Mouse (Mus musculus): ENCODE measurements at regions not wholly inside any gene's neighbourhood (a gene's known extent, or its start where the extent isn't known, plus 50 kb on each side); places are given as distances from the start of the nearest gene placed in this dataset.

GRCm38 (mm10) chr1:35931056-35931455 lies 137.1 kb upstream of the Hs6st1 start:
- Histone ChIP-seq H3K27ac (ENCODE audit: insufficient read depth, low read depth, low read length) (no peak overlapping the region), H3K4me3 (ENCODE audit: low read depth, low read length) (no peak overlapping the region), H3K27me3 (ENCODE audit: control insufficient read depth, insufficient read depth, low read length) (no peaks in the 10 kb centered on the region), H3K36me3 (ENCODE audit: control insufficient read depth, insufficient read depth, low read length) (no peaks in the 10 kb centered on the region), H3K4me1 (ENCODE audit: control insufficient read depth, insufficient read depth, insufficient read length, low read length) (peaks cover 10% of the 10 kb centered on the region; the same call in 1 of the 2 replicates)
- WGBS, result 30% methylated on average over 7 of the region's 7 CpGs
- no peak for TF ChIP-seq CTCF (IDR thresholded peaks at IDR 0.05; ENCODE audit: extremely low read depth, insufficient read length, insufficient replicate concordance, low read depth, low read length)
- no peak for TF ChIP-seq POLR2A (IDR thresholded peaks at IDR 0.05; ENCODE audit: low read depth, low read length)

GRCm38 (mm10) chr1:35933511-35933910 lies 134.7 kb upstream of the Hs6st1 start:
- no peak overlapping the region for H3K4me3 ChIP-seq (ENCODE audit: low read depth, low read length)
- 83% methylated on average over 7 of the region's 7 CpGs for WGBS
- no peaks in the 10 kb centered on the region for H3K27me3 ChIP-seq (ENCODE audit: control insufficient read depth, insufficient read depth, low read length)
- H3K27ac ChIP-seq (ENCODE audit: insufficient read depth, low read depth, low read length), result no peak overlapping the region
- TF ChIP-seq CTCF (IDR thresholded peaks at IDR 0.05; ENCODE audit: extremely low read depth, insufficient read length, insufficient replicate concordance, low read depth, low read length) (no peak), POLR2A (IDR thresholded peaks at IDR 0.05; ENCODE audit: low read depth, low read length) (no peak)
- peaks cover 10% of the 10 kb centered on the region for H3K4me1 ChIP-seq (ENCODE audit: control insufficient read depth, insufficient read depth, insufficient read length, low read length)
- H3K36me3 ChIP-seq (ENCODE audit: control insufficient read depth, insufficient read depth, low read length), result no peaks in the 10 kb centered on the region

- 68% methylated on average over 7 of the region's 7 CpGs for WGBS
- 0 out of 2 replicates have a peak overlapping the region, but pooled peaks have one; percentile 10 for H3K27ac ChIP-seq (ENCODE audit: insufficient read depth, low read depth, low read length)
- no peak for TF ChIP-seq CTCF (IDR thresholded peaks at IDR 0.05; ENCODE audit: extremely low read depth, insufficient read length, insufficient replicate concordance, low read depth, low read length)
- no peak for TF ChIP-seq POLR2A (IDR thresholded peaks at IDR 0.05; ENCODE audit: low read depth, low read length)
- no peaks in the 10 kb centered on the region for H3K27me3 ChIP-seq (ENCODE audit: control insufficient read depth, insufficient read depth, low read length)
- H3K4me3 ChIP-seq (ENCODE audit: low read depth, low read length), result no peak overlapping the region
- peaks cover 10% of the 10 kb centered on the region for H3K4me1 ChIP-seq (ENCODE audit: control insufficient read depth, insufficient read depth, insufficient read length, low read length)
- H3K36me3 ChIP-seq (ENCODE audit: control insufficient read depth, insufficient read depth, low read length), result no peaks in the 10 kb centered on the region
These were observed 133.0 kb upstream of the Hs6st1 start for GRCm38 (mm10) chr1:35935099-35935651.

- Histone ChIP-seq H3K27me3 (ENCODE audit: control insufficient read depth, insufficient read depth, low read length) (no peaks in the 10 kb centered on the region), H3K4me3 (ENCODE audit: low read depth, low read length) (no peak overlapping the region), H3K36me3 (ENCODE audit: control insufficient read depth, insufficient read depth, low read length) (no peaks in the 10 kb centered on the region), H3K4me1 (ENCODE audit: control insufficient read depth, insufficient read depth, insufficient read length, low read length) (peaks cover 8% of the 10 kb centered on the region), H3K27ac (ENCODE audit: insufficient read depth, low read depth, low read length) (no peak overlapping the region)
- TF ChIP-seq POLR2A (IDR thresholded peaks at IDR 0.05; ENCODE audit: low read depth, low read length) (no peak), CTCF (IDR thresholded peaks at IDR 0.05; ENCODE audit: extremely low read depth, insufficient read length, insufficient replicate concordance, low read depth, low read length) (no peak)
- WGBS, result 53% methylated on average over 5 of the region's 5 CpGs
These were observed 131.7 kb upstream of the Hs6st1 start for GRCm38 (mm10) chr1:35936362-35937093.

- no peaks in the 10 kb centered on the region for H3K27me3 ChIP-seq (ENCODE audit: control insufficient read depth, insufficient read depth, low read length)
- peaks cover 2% of the 10 kb centered on the region for H3K4me1 ChIP-seq (ENCODE audit: control insufficient read depth, insufficient read depth, insufficient read length, low read length)
- no peak overlapping the region for H3K4me3 ChIP-seq (ENCODE audit: low read depth, low read length)
- H3K36me3 ChIP-seq (ENCODE audit: control insufficient read depth, insufficient read depth, low read length), result no peaks in the 10 kb centered on the region
- 52% methylated on average over 2 of the region's 2 CpGs for WGBS
- no peak overlapping the region for H3K27ac ChIP-seq (ENCODE audit: insufficient read depth, low read depth, low read length)
- TF ChIP-seq POLR2A (IDR thresholded peaks at IDR 0.05; ENCODE audit: low read depth, low read length), result no peak
- no peak for TF ChIP-seq CTCF (IDR thresholded peaks at IDR 0.05; ENCODE audit: extremely low read depth, insufficient read length, insufficient replicate concordance, low read depth, low read length)
These were observed 128.0 kb upstream of the Hs6st1 start for GRCm38 (mm10) chr1:35940236-35940635.

- Histone ChIP-seq H3K4me3 (ENCODE audit: low read depth, low read length) (no peak overlapping the region), H3K27ac (ENCODE audit: insufficient read depth, low read depth, low read length) (no peak overlapping the region), H3K27me3 (ENCODE audit: control insufficient read depth, insufficient read depth, low read length) (no peaks in the 10 kb centered on the region), H3K36me3 (ENCODE audit: control insufficient read depth, insufficient read depth, low read length) (no peaks in the 10 kb centered on the region), H3K4me1 (ENCODE audit: control insufficient read depth, insufficient read depth, insufficient read length, low read length) (peaks cover 1% of the 10 kb centered on the region)
- TF ChIP-seq CTCF (IDR thresholded peaks at IDR 0.05; ENCODE audit: extremely low read depth, insufficient read length, insufficient replicate concordance, low read depth, low read length) (no peak), POLR2A (IDR thresholded peaks at IDR 0.05; ENCODE audit: low read depth, low read length) (no peak)
- WGBS, result 74% methylated on average over 8 of the region's 8 CpGs
These were observed 126.5 kb upstream of the Hs6st1 start for GRCm38 (mm10) chr1:35941642-35942077.

GRCm38 (mm10) chr1:35942222-35942621 lies 126.0 kb upstream of the Hs6st1 start:
- 58% methylated on average over 7 of the region's 7 CpGs for WGBS
- no peaks in the 10 kb centered on the region for H3K36me3 ChIP-seq (ENCODE audit: control insufficient read depth, insufficient read depth, low read length)
- no peak for TF ChIP-seq POLR2A (IDR thresholded peaks at IDR 0.05; ENCODE audit: low read depth, low read length)
- no peak for TF ChIP-seq CTCF (IDR thresholded peaks at IDR 0.05; ENCODE audit: extremely low read depth, insufficient read length, insufficient replicate concordance, low read depth, low read length)
- no peak overlapping the region for H3K4me3 ChIP-seq (ENCODE audit: low read depth, low read length)
- no peak overlapping the region for H3K27ac ChIP-seq (ENCODE audit: insufficient read depth, low read depth, low read length)
- no peaks in the 10 kb centered on the region for H3K4me1 ChIP-seq (ENCODE audit: control insufficient read depth, insufficient read depth, insufficient read length, low read length)
- no peaks in the 10 kb centered on the region for H3K27me3 ChIP-seq (ENCODE audit: control insufficient read depth, insufficient read depth, low read length)
